Mouse (Mus musculus): Measurements from ENCODE around the gene Wdr41. TPM values are rescaled to one million over a fixed set of nuclear protein-coding genes. Genes with fewer than 3 reads are reported as not detected.

The Wdr41 gene
- total RNA-seq, 1 experiment from 2014 or later, result 19.6 TPM

GRCm38 (mm10) chr13:95032127-95032831 lies 56.1 kb downstream of the Wdr41 start:
- no peak for ATAC-seq (replicated peaks; ENCODE audit: insufficient number of reproducible peaks, low FRiP score, low TSS enrichment, poor library complexity, severe bottlenecking)

GRCm38 (mm10) chr13:95032973-95033372 lies 56.8 kb downstream of the Wdr41 start:
- ATAC-seq (replicated peaks; ENCODE audit: insufficient number of reproducible peaks, low FRiP score, low TSS enrichment, poor library complexity, severe bottlenecking), result no peak

- ATAC-seq (replicated peaks; ENCODE audit: insufficient number of reproducible peaks, low FRiP score, low TSS enrichment, poor library complexity, severe bottlenecking), result no peak
These were observed 58.0 kb downstream of the Wdr41 start for GRCm38 (mm10) chr13:95034094-95034493.

- ATAC-seq (replicated peaks; ENCODE audit: insufficient number of reproducible peaks, low FRiP score, low TSS enrichment, poor library complexity, severe bottlenecking), result no peak
These were observed 58.6 kb downstream of the Wdr41 start for GRCm38 (mm10) chr13:95034715-95035114.

GRCm38 (mm10) chr13:95038200-95038599 lies 62.1 kb downstream of the Wdr41 start:
- peak; percentile 57 for ATAC-seq (replicated peaks; ENCODE audit: insufficient number of reproducible peaks, low FRiP score, low TSS enrichment, poor library complexity, severe bottlenecking)

- ATAC-seq (replicated peaks; ENCODE audit: insufficient number of reproducible peaks, low FRiP score, low TSS enrichment, poor library complexity, severe bottlenecking), result no peak
These were observed 64.1 kb downstream of the Wdr41 start for GRCm38 (mm10) chr13:95040140-95040738.

- no peak for ATAC-seq (replicated peaks; ENCODE audit: insufficient number of reproducible peaks, low FRiP score, low TSS enrichment, poor library complexity, severe bottlenecking)
These were observed 68.0 kb downstream of the Wdr41 start for GRCm38 (mm10) chr13:95044108-95044507.

GRCm38 (mm10) chr13:95050398-95050797 lies 74.3 kb downstream of the Wdr41 start:
- no peak for ATAC-seq (replicated peaks; ENCODE audit: insufficient number of reproducible peaks, low FRiP score, low TSS enrichment, poor library complexity, severe bottlenecking)

- ATAC-seq (replicated peaks; ENCODE audit: insufficient number of reproducible peaks, low FRiP score, low TSS enrichment, poor library complexity, severe bottlenecking), result no peak
These were observed 76.3 kb downstream of the Wdr41 start for GRCm38 (mm10) chr13:95052421-95052820.

GRCm38 (mm10) chr13:95055742-95056388 lies 79.7 kb downstream of the Wdr41 start:
- ATAC-seq (replicated peaks; ENCODE audit: insufficient number of reproducible peaks, low FRiP score, low TSS enrichment, poor library complexity, severe bottlenecking), result no peak

- no peak for ATAC-seq (replicated peaks; ENCODE audit: insufficient number of reproducible peaks, low FRiP score, low TSS enrichment, poor library complexity, severe bottlenecking)
These were observed 80.5 kb downstream of the Wdr41 start for GRCm38 (mm10) chr13:95056501-95057280.

GRCm38 (mm10) chr13:95058885-95059284 lies 82.7 kb downstream of the Wdr41 start:
- ATAC-seq (replicated peaks; ENCODE audit: insufficient number of reproducible peaks, low FRiP score, low TSS enrichment, poor library complexity, severe bottlenecking), result no peak

GRCm38 (mm10) chr13:95063390-95064017 lies 87.4 kb downstream of the Wdr41 start:
- no peak for ATAC-seq (replicated peaks; ENCODE audit: insufficient number of reproducible peaks, low FRiP score, low TSS enrichment, poor library complexity, severe bottlenecking)

- no peak for ATAC-seq (replicated peaks; ENCODE audit: insufficient number of reproducible peaks, low FRiP score, low TSS enrichment, poor library complexity, severe bottlenecking)
These were observed 91.7 kb downstream of the Wdr41 start for GRCm38 (mm10) chr13:95067854-95068253.

- ATAC-seq (replicated peaks; ENCODE audit: insufficient number of reproducible peaks, low FRiP score, low TSS enrichment, poor library complexity, severe bottlenecking), result no peak
These were observed 94.1 kb downstream of the Wdr41 start for GRCm38 (mm10) chr13:95070268-95070667.
